Mouse (Mus musculus) macrophage (primary cell): ENCODE results near the gene Gm49510. TPM values are rescaled to one million over a fixed set of nuclear protein-coding genes. Genes with fewer than 3 reads are reported as not detected.
A peak's percentile ranks its signal among the peaks of the same experiment; 100 is the strongest.

ENCODE experiments used
- H3K27ac ChIP-seq: fragments of 350-480 bp; formaldehyde crosslinking; 2 replicates; pipeline ENCODE4 v1.9.0; 2021
- H3K36me3 ChIP-seq: fragments of 350-480 bp; formaldehyde crosslinking; 2 replicates; pipeline ENCODE4 v1.9.0; 2021; ENCODE audit errors: inconsistent target
- H3K4me3 ChIP-seq: fragments of 350-480 bp; formaldehyde crosslinking; 2 replicates; pipeline ENCODE4 v1.9.0; 2021; ENCODE audit errors: inconsistent target
- H3K79me2 ChIP-seq: fragments of 350-480 bp; formaldehyde crosslinking; 2 replicates; pipeline ENCODE4 v1.9.0; 2021; ENCODE audit errors: inconsistent target
- WGBS: methylation state at CpG from one replicate; pipeline ENCODE4 v1.1.7; 2026; ENCODE audit warnings: inconsistent platforms; ENCODE audit not compliant: missing documents; 5-methylcytosine and 5-hydroxymethylcytosine counted together
- polyA plus RNA-seq: library from polyadenylated mRNA; stranded (reverse); fragments of 250-400 nt; gene quantifications from 3 replicates; pipeline ENCODE4 v1.2.4, GENCODE M21; 2018; ENCODE audit warnings: inconsistent platforms

The Gm49510 gene
- polyA plus RNA-seq, 1 experiment from 2014 or later, result not detected

DNA sequence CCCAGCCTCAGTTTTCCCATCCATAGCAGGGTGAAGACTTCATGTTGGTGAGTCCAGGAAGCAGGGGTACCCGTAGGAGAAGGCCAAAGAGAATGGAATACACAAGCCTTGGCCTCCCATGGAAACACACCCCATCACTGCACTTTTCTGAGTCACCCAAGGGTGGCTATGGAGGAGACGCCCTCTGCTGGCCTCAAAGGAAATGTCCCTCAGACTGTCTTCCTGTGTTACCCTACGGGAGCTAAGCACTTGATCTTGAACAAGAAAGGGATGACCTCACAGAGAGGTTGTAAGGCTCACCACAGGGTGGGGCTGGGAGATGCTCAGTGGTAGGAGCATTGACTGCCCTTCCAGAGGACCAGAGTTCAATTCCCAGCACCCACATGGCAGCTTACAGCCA lies 32.1 kb downstream of the Gm49510 start:
- H3K27ac ChIP-seq, result no peak overlapping the region
- H3K4me3 ChIP-seq, result no peak overlapping the region
- peaks cover 32% of the 10 kb centered on the region for H3K79me2 ChIP-seq
- 0% methylated on average over 3 of the region's 3 CpGs for WGBS
- peaks cover 13% of the 10 kb centered on the region; the same call in 1 of the 2 replicates for H3K36me3 ChIP-seq

DNA sequence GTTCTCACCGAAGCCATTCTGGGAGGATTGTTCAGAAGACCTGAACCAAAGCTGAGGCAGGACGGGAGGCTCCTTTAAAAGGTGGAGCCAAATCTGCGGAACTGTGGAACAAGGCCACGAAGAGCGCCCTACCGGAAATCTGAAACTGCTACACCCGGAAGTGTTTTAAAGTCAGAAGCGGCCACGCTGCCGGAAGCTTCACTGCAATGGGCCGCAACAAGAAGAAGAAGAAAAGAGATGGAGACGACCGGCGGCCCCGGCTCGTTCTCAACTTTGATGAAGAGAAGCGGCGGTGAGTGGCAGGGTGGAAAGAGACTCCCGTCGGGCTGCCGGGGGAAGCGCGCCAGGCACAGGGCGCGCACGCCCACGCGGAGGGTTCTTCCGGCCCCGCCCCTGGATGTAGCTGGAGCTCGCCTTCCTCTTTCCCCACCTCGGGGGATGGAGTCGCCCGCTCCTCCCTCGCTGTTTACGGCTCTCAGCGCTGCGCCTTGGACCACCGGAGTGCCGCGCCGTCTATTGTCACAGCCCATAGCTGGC lies 35.4 kb downstream of the Gm49510 start, which contains the start of gene Nol12:
Gene Nol12, plus strand, starts transcription at position 150 of the 537 bp plus-strand sequence.
- Histone ChIP-seq H3K79me2 (peaks cover 15% of the 10 kb centered on the region), H3K4me3 (peak within 1 kb of the TSS; percentile 85), H3K36me3 (peaks cover 28% of the 10 kb centered on the region; the same call in 1 of the 2 replicates), H3K27ac (peak within 1 kb of the TSS; percentile 67)
- WGBS, result 2% methylated on average over 42 of the region's 42 CpGs

DNA sequence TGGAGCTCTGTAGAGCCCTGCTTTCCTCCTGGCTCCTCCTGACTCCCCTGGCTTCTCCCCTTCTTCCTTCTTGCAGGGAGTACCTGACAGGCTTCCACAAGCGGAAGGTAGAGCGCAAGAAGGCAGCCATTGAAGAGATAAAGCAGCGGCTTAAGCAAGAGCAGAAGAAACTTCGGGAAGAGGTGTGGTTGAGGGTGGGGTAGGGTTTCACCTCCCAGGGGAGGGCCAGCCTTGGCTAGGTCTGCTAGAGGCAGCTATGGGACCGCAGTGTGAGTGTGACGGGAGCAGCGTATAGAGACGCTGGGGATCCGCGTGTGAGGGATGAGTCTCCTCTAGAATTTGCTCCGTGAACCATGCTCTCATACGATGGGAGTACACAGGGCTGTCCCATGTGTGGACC lies 36.9 kb downstream of the Gm49510 start:
- Histone ChIP-seq H3K36me3 (peaks cover 38% of the 10 kb centered on the region), H3K79me2 (peaks cover 15% of the 10 kb centered on the region), H3K4me3 (no peak overlapping the region), H3K27ac (no peak overlapping the region)
- 95% methylated on average over 12 of the region's 12 CpGs for WGBS

DNA sequence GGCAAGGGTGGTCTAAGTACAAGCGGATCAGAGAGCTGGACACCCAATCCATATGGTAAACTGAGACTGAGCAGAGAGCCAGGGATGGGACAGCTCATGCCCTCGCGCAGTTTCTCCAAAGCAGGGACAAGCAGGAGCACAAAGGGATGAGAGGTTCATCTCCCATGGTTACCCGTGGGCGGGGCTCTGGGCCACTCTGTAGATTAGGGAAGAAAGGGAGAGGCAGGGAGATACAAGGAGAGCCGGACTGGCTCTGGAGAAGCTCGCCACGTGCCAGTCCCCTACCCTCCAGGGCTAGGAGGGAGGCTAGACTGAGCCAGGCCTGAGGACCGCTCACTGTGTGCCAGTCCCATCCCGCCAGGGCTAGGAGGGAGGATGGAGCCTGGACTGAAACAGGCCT lies 37.8 kb downstream of the Gm49510 start:
- H3K36me3 ChIP-seq, result peaks cover 38% of the 10 kb centered on the region
- peaks cover 15% of the 10 kb centered on the region for H3K79me2 ChIP-seq
- no peak overlapping the region for H3K27ac ChIP-seq
- no peak overlapping the region for H3K4me3 ChIP-seq
- WGBS, result 95% methylated on average over 9 of the region's 10 CpGs

DNA sequence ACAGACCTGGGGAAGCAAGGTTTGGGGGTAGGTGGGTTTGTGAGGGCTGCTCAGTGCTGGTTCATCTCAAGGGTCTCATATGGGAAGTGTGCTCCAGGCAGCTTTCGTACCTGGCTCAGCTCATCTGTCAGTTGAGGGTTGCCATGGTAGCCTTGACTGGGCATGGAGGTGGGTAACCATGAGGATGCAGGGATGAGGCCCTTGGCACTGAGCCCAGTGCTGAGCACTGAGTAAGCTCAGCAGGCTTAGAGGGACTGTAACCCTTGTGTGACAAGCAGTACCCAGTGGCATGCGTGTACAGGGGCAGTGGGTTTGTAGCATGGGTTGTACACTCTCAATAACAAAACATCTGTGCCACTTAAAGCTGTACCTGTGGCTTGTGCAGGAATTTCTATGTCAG lies 38.5 kb downstream of the Gm49510 start:
- Histone ChIP-seq H3K79me2 (peaks cover 15% of the 10 kb centered on the region), H3K27ac (no peak overlapping the region), H3K4me3 (no peak overlapping the region), H3K36me3 (peaks cover 38% of the 10 kb centered on the region)
- 100% methylated on average over 2 of the region's 2 CpGs for WGBS

DNA sequence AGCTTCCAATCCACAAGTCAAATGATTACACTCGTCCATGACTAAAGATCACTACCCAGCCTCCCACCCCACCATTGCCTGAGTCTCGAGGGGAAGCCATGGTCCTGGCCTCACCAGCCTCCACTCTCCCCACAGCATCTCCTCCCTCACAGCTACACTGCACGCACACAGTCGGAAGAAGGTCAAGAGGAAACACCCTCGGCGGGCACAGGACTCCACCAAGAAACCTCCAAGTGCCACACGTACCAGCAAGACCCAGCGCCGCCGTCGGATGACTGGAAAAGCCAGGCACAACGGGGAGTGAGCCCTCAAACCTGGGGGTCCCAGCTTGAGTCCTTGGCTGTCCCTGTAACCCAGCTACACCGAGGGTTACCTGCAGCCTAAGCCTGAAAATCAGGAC lies 40.9 kb downstream of the Gm49510 start:
- Histone ChIP-seq H3K79me2 (peaks cover 13% of the 10 kb centered on the region), H3K36me3 (peaks cover 38% of the 10 kb centered on the region), H3K27ac (no peak overlapping the region), H3K4me3 (no peak overlapping the region)
- WGBS, result 94% methylated on average over 12 of the region's 13 CpGs

DNA sequence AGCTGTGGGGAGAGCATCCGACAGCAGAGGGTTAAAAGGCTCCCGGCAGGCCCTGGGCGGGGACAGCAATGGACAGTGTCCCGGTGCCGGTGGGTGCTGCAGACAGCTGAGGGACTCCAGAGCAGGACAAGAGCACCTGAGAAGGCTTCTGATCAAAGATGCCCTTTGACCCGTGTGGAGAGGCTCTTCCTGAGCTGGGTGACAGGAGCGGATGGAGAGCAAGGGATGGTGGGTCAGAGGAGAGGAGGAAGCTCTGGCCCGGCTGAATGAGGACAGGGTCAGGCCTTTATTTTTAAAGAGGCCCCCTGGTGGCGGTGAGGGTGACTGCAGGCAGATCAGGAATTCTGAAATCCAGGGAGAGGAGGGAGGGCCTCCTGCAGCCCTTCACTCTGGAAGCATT lies 43.2 kb downstream of the Gm49510 start:
- peaks cover 35% of the 10 kb centered on the region for H3K36me3 ChIP-seq
- H3K79me2 ChIP-seq, result no peaks in the 10 kb centered on the region
- 20% methylated on average over 8 of the region's 9 CpGs for WGBS
- H3K4me3 ChIP-seq, result no peak overlapping the region
- no peak overlapping the region for H3K27ac ChIP-seq

DNA sequence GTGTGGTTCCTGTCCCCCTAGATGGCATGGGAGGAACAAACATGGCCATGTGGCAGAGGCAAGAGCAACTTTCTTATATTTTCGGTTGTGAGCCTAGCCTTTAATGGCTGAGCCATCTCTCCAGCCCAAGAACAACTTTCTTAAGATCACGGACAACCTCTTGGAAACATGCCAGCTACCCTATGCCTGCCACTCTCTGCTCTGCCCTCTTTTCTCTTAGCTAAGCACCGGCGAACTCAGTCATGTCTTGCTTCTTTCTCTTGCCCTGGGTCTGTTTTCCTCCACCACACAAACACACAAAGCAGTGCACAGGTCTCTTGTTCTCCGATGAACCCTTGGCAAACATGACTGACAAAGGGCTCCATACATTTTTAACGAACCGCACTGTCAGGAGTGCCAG lies 46.8 kb downstream of the Gm49510 start:
- H3K4me3 ChIP-seq, result no peak overlapping the region
- H3K36me3 ChIP-seq, result peaks cover 1% of the 10 kb centered on the region; the same call in 1 of the 2 replicates
- WGBS, result 76% methylated on average over 7 of the region's 7 CpGs
- H3K27ac ChIP-seq, result no peak overlapping the region
- H3K79me2 ChIP-seq, result no peaks in the 10 kb centered on the region

DNA sequence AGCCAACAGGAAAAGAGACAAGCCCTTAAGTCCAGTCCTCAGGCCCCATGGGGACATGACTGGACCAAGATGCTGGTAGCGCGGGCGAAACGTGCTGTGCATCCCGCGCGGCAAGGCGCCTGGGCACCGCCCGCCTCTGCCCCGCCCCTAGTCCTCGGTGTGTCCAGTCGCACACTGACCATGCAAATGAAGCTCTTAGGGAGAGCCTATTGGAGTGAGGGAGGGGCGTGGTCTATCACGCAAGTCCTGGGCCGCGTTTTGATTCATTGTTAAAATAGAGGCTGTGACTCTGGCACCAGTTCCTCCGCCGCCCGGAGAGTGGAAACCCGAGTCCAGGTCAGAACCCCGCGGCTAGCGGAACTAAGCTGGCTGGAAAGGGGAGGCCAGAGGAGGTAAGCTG lies 48.2 kb downstream of the Gm49510 start, which contains the start of gene Triobp:
Gene Triobp, plus strand, starts transcription at position 68 of the 400 bp plus-strand sequence.
- H3K27ac ChIP-seq, result no peak within 1 kb of the TSS
- 0% methylated on average over 24 of the region's 24 CpGs for WGBS
- no peak within 1 kb of the TSS; the same call in 1 of the 2 replicates for H3K4me3 ChIP-seq
- no peaks in the 10 kb centered on the region for H3K79me2 ChIP-seq
- no peaks in the 10 kb centered on the region for H3K36me3 ChIP-seq

DNA sequence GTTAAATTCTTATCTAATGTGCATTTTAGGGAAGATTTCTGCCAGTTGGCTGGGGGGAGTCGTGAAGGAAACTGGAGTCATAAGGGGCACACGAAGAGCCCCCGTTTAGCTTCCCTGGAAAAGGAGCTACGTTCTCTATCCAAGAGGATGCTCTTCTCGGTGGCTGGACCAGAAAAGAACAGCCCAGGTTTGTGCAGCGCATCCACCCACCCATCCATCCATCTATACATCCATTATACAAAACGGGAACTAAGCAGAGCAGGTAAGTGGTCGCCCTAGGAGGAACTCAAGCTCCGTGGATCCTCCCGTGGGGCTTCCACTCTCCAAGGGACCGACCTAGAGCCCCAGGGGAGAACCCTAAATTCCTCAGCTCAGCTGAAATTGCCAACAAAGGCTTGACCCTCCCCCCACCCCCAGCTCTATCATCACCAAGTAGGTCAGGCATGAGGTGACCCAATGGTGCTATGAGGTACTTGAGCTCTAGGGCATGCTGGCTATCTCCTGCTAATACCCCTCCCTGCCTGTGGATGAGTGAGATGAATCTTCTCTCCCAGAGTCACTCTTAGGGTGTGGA lies 48.8 kb downstream of the Gm49510 start:
- 8% methylated on average over 11 of the region's 11 CpGs for WGBS
- H3K79me2 ChIP-seq, result no peaks in the 10 kb centered on the region
- no peak overlapping the region for H3K27ac ChIP-seq
- H3K4me3 ChIP-seq, result no peak overlapping the region; the same call in 1 of the 2 replicates
- H3K36me3 ChIP-seq, result no peaks in the 10 kb centered on the region

DNA sequence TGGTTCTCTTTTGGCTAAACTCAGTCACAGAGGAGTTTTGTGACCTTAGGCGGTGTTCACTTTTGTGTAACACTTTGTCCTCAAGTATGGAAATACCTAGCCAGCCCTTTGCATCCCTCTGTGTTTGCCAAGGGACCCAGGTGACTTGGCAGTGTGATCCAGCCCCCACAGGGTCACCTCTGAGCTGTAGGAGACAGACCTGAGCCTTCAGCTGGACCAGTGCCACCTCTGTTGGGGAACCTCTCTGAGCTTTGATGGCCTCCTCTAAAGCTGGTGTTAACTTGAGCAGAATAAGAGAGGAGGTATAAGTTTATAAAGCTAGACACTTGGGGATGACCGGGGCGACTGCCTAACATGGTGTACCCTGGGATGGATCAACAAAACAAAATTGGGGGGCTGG lies 49.4 kb downstream of the Gm49510 start:
- Histone ChIP-seq H3K79me2 (no peaks in the 10 kb centered on the region), H3K27ac (no peak overlapping the region), H3K4me3 (no peak overlapping the region), H3K36me3 (no peaks in the 10 kb centered on the region)
- WGBS, result 100% methylated on average over 3 of the region's 3 CpGs

DNA sequence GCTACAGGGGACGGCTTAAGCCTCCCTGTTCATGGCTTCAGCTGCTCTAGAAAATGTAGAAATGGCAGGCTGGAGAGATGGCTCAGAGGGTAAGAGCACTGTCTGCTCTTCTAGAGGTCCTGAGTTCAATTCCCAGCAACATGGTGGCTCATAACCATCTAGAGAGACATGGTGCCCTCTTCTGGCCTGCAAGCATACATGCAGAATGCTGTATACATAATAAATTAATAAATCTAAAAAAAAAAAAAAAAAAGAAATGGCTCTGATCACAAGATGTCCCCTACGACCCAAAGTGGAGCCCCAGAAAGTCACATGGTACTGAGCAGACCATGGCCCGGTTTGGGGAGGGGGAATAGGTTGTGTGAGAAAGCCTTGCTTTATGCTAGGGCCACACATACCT lies 56.2 kb downstream of the Gm49510 start:
- H3K27ac ChIP-seq, result no peak overlapping the region
- no peak overlapping the region for H3K4me3 ChIP-seq
- no peaks in the 10 kb centered on the region for H3K36me3 ChIP-seq
- no peaks in the 10 kb centered on the region for H3K79me2 ChIP-seq
- 59% methylated on average over 3 of the region's 3 CpGs for WGBS

DNA sequence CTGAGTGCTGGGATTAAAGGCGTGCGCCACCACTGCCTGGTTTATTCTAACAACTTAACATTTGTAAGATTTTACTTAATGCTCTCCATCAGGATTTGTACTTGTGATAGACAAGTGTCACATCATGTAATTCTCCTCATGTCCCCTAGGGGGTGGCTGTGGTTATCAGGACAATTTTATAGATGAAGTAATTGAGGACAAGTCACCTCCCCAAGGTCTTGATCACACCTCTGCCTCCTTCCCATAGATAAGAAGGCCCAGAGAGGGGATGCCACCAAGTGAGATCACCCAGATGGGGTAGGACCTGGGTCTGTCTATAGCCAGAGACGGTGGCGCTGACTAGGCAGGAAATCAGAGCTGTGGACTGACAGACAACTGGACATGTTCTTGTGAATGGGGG lies 56.9 kb downstream of the Gm49510 start:
- WGBS, result 93% methylated on average over 4 of the region's 4 CpGs
- Histone ChIP-seq H3K27ac (no peak overlapping the region), H3K79me2 (no peaks in the 10 kb centered on the region), H3K36me3 (no peaks in the 10 kb centered on the region), H3K4me3 (no peak overlapping the region)

DNA sequence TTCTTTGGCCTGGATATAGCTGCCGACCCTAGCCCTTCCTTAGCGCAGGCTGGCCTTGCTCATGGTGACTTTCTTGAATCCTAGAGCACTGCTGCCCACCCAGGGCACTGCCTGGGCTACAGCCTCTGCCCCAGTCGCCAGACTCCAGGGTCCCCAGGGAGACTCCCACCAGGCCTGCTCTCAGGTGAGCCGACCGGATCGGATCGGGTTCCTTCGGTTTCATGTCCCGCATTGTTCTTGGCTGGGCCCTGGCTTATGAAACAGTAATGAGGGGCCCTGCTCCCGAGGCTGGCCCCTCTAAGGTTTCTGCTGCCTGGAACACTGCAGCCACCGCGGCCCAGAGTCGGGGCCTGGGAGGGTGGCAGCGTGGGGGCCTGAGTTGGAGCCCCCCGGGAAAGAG lies 57.6 kb downstream of the Gm49510 start:
- H3K79me2 ChIP-seq, result no peaks in the 10 kb centered on the region
- 86% methylated on average over 15 of the region's 15 CpGs for WGBS
- H3K27ac ChIP-seq, result no peak overlapping the region
- H3K4me3 ChIP-seq, result no peak overlapping the region
- no peaks in the 10 kb centered on the region for H3K36me3 ChIP-seq

DNA sequence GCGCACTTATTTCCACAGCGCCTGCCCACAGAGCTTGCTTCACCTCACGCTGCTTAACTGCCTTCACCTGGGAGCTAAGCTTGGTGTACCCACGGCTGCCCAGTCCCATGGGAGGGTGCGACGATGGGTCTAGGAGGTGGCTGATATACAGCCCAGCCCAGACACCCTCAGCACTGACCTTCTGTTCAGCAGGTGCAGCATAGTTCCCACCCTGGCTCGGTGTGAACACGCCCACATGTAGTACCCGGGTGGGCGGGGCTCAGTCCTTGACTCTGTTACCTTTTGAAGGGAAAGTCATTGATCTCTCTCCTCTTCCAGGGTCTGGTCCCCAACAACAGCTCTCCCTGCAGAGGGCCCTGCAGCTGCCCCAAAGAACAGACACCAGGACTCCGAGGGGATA lies 60.1 kb downstream of the Gm49510 start:
- no peaks in the 10 kb centered on the region for H3K36me3 ChIP-seq
- WGBS, result 90% methylated on average over 10 of the region's 11 CpGs
- H3K79me2 ChIP-seq, result no peaks in the 10 kb centered on the region
- no peak overlapping the region for H3K4me3 ChIP-seq
- no peak overlapping the region for H3K27ac ChIP-seq

DNA sequence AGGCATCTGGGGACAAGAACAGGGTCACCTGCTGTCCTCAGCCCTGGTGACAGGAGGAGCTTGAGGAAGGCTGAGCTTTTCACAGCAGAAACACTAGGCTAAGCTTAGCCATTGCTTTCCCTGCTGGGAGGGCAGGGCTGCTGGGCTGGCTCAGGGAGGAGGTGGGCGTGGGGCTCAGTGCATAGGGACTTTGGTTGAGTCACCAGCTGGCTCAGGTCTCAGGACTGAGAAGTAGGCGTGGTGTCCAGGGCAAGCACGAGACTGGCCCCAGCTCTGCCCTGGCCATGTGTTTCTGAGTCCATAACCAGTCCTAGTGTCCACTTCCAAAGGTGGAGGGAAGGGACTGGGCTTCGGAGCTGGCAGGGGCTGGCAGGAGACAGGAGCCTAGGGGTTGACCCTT lies 60.6 kb downstream of the Gm49510 start:
- Histone ChIP-seq H3K79me2 (no peaks in the 10 kb centered on the region), H3K4me3 (no peak overlapping the region), H3K36me3 (no peaks in the 10 kb centered on the region), H3K27ac (no peak overlapping the region)
- 72% methylated on average over 4 of the region's 4 CpGs for WGBS
